Mouse (Mus musculus): ENCODE data around the gene Capn8.

The Capn8 gene

DNA sequence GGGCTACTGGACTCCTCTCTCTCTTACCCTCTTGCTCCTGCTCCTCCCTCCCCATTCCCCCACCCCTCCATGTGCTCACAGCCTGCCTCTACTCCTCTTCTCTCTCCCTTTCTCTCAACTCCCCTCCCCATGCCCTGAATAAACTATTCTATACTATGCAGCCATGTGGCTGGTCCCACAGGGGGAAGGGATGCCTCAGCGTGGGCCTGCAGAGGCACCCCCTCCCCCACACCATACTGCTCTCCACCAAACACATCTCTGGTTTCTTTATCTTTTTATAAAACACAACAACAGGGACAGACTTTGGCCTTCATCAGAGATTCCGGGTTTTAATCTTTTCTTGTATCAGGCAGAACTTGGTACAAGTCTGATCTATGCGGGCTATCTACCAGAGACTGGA is 114.4 kb downstream of the Capn8 start:
- no peak for DNase-seq (ENCODE audit: low spot score)

DNA sequence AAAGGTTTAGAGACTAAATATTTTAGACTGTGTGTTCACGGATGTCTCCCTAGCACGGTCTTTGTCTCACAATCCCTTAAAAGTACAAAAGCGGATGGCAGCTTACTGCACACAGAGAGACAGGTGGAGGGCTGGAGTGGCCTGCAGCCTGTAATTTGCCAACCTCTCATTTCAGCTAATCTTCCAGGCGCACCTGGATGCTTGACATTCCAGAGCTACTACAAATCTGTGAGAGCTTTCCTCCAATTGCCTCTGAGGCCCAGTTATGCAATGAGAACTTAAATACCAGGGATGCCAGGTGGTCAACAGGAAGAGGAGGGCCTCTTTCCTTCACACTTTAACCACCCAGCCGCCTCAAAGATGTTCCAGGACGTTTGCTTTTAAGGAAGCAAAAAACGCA is 114.8 kb downstream of the Capn8 start:
- DNase-seq (ENCODE audit: low spot score) = peak; percentile 11

Measured in embryo, embryonic 10 days (tissue).